Mouse (Mus musculus) heart, embryonic 14.5 days (tissue): ENCODE measurements around the gene Ankle1. TPM values are rescaled to one million over a fixed set of nuclear protein-coding genes. Genes with fewer than 3 reads are reported as not detected.

Experiments
- ATAC-seq: fragments of 200-750 bp; cut with Nextera tagmentation; 2 replicates; pipeline ENCODE4 v1.8.0; 2017; ENCODE audit warnings: low read depth, moderate TSS enrichment; ENCODE audit not compliant: insufficient number of reproducible peaks, insufficient read depth, low FRiP score
- H3K27ac ChIP-seq, 2 experiments: fragments of 200-500 bp in 1 of 2; fragments of 300-500 bp in 1 of 2; sonication (generic) in 1 of 2; replicated peaks in 1 of 2; 2 replicates each; pipeline ENCODE4 v1.5.1; 2012 to 2014; ENCODE audit warnings: low read depth in 2 of 2, low read length in 2 of 2, control low read depth in 1 of 2, mild to moderate bottlenecking in 1 of 2, mixed read lengths in 1 of 2; ENCODE audit not compliant: control insufficient read depth in 1 of 2, insufficient read depth in 1 of 2
- H3K27me3 ChIP-seq: fragments of 300-500 bp; sonication (generic); 2 replicates; pipeline ENCODE4 v1.6.1; 2014; ENCODE audit warnings: mild to moderate bottlenecking, low read length, control low read depth; ENCODE audit not compliant: control insufficient read depth, insufficient read depth
- H3K36me3 ChIP-seq: fragments of 300-500 bp; sonication (generic); 2 replicates; pipeline ENCODE4 v1.6.1; 2014; ENCODE audit warnings: mild to moderate bottlenecking, control low read depth, low read length, mixed read lengths; ENCODE audit not compliant: control insufficient read depth, insufficient read depth
- H3K4me1 ChIP-seq, 2 experiments: fragments of 200-500 bp in 1 of 2; fragments of 300-500 bp in 1 of 2; sonication (generic) in 1 of 2; 2 replicates each; pipeline ENCODE4 v1.6.1; 2012 to 2014; ENCODE audit warnings: low read length in 2 of 2, control low read depth in 1 of 2, mixed read lengths in 1 of 2; ENCODE audit not compliant: control insufficient read depth in 2 of 2, insufficient read depth in 2 of 2
- H3K4me2 ChIP-seq: fragments of 300-500 bp; sonication (generic); 2 replicates; pipeline ENCODE4 v1.6.1; 2014; ENCODE audit warnings: mild to moderate bottlenecking, low read length
- H3K4me3 ChIP-seq, 2 experiments: fragments of 200-500 bp in 1 of 2; fragments of 300-500 bp in 1 of 2; sonication (generic) in 1 of 2; 2 replicates each; pipeline ENCODE4 v1.5.1; 2012 to 2014; ENCODE audit warnings: low read length in 2 of 2, mild to moderate bottlenecking in 2 of 2, control low read depth in 1 of 2, low read depth in 1 of 2, moderate library complexity in 1 of 2; ENCODE audit not compliant: control insufficient read depth in 1 of 2, insufficient read depth in 1 of 2
- H3K9ac ChIP-seq: fragments of 300-500 bp; sonication (generic); 2 replicates; pipeline ENCODE4 v1.6.1; 2014; ENCODE audit warnings: mild to moderate bottlenecking, low read length
- H3K9me3 ChIP-seq: fragments of 300-500 bp; sonication (generic); 2 replicates; pipeline ENCODE4 v1.6.1; 2016; ENCODE audit warnings: low read length, control low read depth; ENCODE audit not compliant: control insufficient read depth
- WGBS: fragments of 180-500 bp; shearing (Covaris S2); extraction: QIAGEN DNeasy Blood & Tissue Kit; methylation state at CpG from one replicate; pipeline ENCODE4 v1.1.7; 2014; 5-methylcytosine and 5-hydroxymethylcytosine counted together
- polyA plus RNA-seq: library from polyadenylated mRNA; unstranded; fragments of >200 nt; fragmentation: Nextera tagmentation; extraction: Ambion mirVana; gene quantifications from 2 replicates; pipeline ENCODE4 v1.2.1, GENCODE M21; 2014

Gene Ankle1
- polyA plus RNA-seq, 1 experiment from 2014 or later = 20.7 TPM

DNA sequence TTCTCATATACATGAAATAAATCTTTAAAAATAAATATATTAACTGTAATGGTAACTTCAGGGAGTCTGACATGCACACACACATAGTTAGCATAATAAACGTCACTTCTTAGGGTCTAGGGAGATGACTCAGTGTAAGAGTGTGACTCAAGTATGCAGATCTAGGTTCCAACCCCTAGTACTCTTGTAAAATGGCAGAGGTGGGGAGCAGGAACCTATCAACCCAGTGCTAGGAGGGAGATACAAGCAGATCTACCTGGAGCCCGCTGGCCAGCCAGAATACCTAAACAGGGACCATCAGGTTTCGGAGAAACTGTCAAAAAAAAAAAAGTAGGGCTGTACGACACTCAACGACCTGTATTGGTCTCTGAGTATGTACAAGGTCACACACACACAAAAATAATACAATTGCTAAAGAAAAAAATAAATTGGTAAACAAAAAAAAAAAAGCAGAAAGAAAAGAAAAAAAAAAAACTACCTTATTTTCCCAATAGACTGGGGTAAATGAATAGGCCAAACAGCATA is 35.0 kb upstream of the Ankle1 start:
- WGBS = 11% methylated on average over 5 of the region's 5 CpGs
- H3K27me3 ChIP-seq = no peaks in the 10 kb centered on the region
- ATAC-seq = no peak
- H3K27ac ChIP-seq = peak overlapping the region in 1 of 2 experiments; percentile 87; a peak in 2 of 4 replicates
- H3K9me3 ChIP-seq = no peaks in the 10 kb centered on the region
- peak overlapping the region; percentile 79 to 83 for H3K4me3 ChIP-seq
- peaks cover 4 to 27% of the 10 kb centered on the region in 2 experiments for H3K4me1 ChIP-seq
- peaks cover 41% of the 10 kb centered on the region for H3K36me3 ChIP-seq
- H3K9ac ChIP-seq = peak overlapping the region; percentile 72
- H3K4me2 ChIP-seq = peak overlapping the region; percentile 63

DNA sequence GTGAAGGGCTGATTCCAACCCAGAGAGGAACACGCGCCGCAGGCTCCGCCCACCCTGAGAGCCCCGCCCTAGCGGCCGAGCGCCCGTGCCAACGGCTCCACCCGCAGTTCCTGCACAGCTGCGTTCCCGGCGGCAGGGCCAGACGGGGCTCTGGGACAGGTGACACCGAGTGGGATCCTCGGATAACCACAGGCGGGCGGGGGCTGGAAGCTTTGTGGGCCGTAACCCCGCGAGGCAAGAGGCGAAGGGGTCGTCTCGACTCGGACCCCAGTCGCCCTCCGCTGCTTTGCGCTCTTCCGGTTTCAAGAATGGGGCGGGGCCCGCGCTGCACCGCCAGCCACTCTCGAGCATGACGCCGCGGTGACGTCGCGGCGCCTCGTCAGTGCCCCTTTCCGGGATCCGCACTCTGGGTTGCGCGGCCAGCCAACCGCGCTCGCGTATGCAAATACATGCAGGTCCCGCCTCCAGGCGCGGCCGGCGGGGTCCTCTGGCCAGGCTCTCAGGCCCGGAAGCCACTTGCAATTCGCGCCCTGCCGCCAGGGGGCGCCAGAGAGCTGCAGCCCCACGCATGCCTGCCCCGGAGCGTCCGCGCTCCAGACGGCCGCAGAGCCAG is 34.5 kb upstream of the Ankle1 start, which contains the start of gene Ocel1:
Gene Ocel1 (plus strand): TSS at position 63 of the 613 bp plus-strand sequence.
- H3K9ac ChIP-seq = peak within 1 kb of the TSS; percentile 72
- no peaks in the 10 kb centered on the region for H3K9me3 ChIP-seq
- peak within 1 kb of the TSS; percentile 79 to 83 for H3K4me3 ChIP-seq
- peak; percentile 86 for ATAC-seq
- peaks cover 46% of the 10 kb centered on the region for H3K36me3 ChIP-seq
- H3K27ac ChIP-seq = peak within 1 kb of the TSS; percentile 80 to 87
- 1% methylated on average over 67 of the region's 68 CpGs for WGBS
- H3K27me3 ChIP-seq = no peaks in the 10 kb centered on the region
- peak within 1 kb of the TSS; percentile 63 for H3K4me2 ChIP-seq
- H3K4me1 ChIP-seq = peaks cover 8 to 31% of the 10 kb centered on the region in 2 experiments

DNA sequence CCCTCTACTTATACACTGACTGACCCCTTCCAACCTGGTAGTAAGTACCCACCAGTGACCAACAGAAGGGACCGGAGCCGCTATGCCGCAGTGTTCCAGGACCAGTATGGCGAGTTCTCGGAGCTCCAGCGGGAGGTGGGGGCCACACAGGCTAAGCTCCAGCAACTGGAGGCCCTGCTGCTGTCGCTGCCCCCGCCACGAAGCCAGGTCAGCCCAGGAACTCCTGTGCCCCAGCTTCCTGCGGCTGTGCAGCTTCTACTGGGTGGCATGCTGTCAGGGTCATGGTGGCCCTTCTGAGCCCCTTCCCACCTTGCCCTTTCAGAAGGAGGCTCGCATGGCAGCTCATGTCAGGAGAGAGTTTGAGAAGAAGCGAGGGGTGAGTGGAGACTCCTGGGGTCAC is 33.4 kb upstream of the Ankle1 start:
- H3K27ac ChIP-seq = no peak overlapping the region
- no peak overlapping the region for H3K9ac ChIP-seq
- H3K4me1 ChIP-seq = peaks cover 12 to 35% of the 10 kb centered on the region in 2 experiments
- H3K4me2 ChIP-seq = no peak overlapping the region
- WGBS = 85% methylated on average over 12 of the region's 12 CpGs
- no peaks in the 10 kb centered on the region for H3K9me3 ChIP-seq
- H3K4me3 ChIP-seq = no peak overlapping the region
- no peaks in the 10 kb centered on the region for H3K27me3 ChIP-seq
- no peak for ATAC-seq
- H3K36me3 ChIP-seq = peaks cover 56% of the 10 kb centered on the region

DNA sequence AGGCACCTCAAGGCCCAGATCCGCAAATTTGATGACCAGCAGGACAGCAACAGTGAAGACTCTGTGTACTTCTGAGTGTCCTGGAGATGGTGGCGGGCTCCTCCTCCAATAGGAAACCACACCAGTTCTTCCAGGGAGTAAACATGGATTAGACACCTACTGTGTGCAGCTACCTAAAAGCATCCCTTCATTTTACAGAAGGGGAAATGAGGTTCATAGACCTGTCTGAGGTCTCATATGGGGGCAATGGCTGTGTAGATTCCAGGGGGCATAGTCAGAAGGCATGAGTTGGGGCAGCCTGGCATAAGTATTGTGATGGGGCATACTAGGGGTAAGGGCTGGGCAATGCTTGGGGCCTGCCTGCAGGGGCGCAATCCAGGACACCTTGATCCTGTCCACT is 32.8 kb upstream of the Ankle1 start:
- WGBS = 90% methylated on average over 3 of the region's 3 CpGs
- ATAC-seq = no peak
- Histone ChIP-seq H3K9me3 (no peaks in the 10 kb centered on the region), H3K4me3 (no peak overlapping the region), H3K27me3 (no peaks in the 10 kb centered on the region), H3K9ac (no peak overlapping the region), H3K4me2 (no peak overlapping the region), H3K27ac (no peak overlapping the region), H3K4me1 (peaks cover 9 to 30% of the 10 kb centered on the region in 2 experiments), H3K36me3 (peaks cover 62% of the 10 kb centered on the region)

DNA sequence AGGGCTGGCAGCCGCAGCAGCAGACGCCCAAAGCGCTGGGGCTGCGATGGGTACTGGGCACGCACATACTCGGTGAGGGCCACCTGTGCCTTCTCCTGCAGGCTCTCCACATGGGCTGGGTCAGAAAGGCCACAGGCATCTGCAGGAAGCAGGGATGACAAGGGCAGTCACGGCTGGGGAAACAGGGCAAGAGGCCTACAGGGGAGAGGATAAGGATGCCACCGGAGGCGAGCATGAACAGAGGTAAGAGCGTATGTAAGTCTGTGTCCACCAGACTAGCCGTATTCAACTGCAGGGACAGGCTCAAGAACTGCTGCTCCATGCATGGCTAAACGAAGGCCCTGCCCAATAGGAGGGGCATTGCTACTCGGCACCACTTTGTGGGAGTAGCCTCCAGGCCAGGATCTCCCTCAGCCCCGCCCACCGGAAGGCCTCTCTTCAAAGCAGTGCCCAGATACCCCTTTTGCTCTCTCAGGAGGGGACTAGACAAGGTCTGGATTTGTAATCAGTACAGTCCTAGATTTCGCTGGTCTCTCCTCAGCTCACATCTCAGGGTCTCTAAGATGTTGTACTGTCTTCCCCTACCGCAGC is 31.1 kb upstream of the Ankle1 start:
- Histone ChIP-seq H3K36me3 (peaks cover 59% of the 10 kb centered on the region), H3K27me3 (no peaks in the 10 kb centered on the region), H3K4me1 (peaks cover 12 to 33% of the 10 kb centered on the region in 2 experiments), H3K27ac (no peak overlapping the region), H3K9ac (no peak overlapping the region), H3K9me3 (no peaks in the 10 kb centered on the region), H3K4me3 (no peak overlapping the region), H3K4me2 (no peak overlapping the region)
- WGBS = 75% methylated on average over 17 of the region's 17 CpGs
- no peak for ATAC-seq

DNA sequence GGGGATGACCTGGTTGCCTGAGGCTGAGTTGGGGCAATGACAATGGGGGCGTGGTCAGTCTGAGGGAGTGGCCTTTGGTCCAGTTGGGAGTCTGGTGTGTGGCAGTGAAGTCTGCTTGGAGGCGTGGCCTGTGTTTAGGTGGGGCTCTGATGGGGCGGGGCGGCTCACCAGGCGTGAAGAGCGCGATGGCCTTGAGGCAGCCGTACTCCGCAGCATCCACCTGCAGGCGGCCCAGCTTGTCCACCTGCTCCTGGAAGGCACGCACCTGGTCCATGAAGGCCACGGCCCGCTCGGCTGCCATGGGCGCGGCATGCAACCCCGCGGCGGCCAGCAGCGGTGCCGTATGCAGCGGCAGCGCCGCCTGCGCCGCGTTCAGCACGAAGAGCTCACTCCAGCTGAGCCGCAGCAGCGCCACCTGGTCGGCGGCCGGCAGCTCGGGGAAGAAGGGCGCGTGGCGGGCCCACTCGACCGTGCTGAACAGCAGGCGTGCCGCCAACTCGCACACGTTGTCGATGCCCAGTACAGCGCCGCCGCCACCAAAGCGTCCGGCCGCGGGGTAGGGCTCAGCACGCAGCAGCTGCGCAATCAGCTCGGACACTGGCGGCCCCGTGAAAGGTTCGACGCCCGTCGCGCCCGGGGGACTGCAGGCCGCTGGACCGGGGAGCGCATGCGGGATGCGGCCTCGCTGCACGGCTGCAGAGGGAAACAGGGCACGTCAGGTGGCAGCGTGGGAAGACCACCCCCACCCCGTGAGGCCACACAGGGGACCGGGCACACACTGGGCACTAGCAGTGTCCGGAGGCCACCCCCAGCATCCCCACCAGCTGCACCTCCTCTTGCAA is 30.0 kb upstream of the Ankle1 start:
- ATAC-seq = no peak
- peak overlapping the region; percentile 52; the same call in 1 of the 2 replicates for H3K9ac ChIP-seq
- no peaks in the 10 kb centered on the region for H3K27me3 ChIP-seq
- H3K4me3 ChIP-seq = peak overlapping the region in 1 of 2 experiments; percentile 20; a peak in 2 of 4 replicates
- 0 out of 4 replicates have a peak overlapping the region, but pooled peaks of 1 of the 2 experiments have one; percentile 39 for H3K27ac ChIP-seq
- no peaks in the 10 kb centered on the region for H3K9me3 ChIP-seq
- H3K4me2 ChIP-seq = peak overlapping the region; percentile 59
- WGBS = 12% methylated on average over 72 of the region's 74 CpGs
- peaks cover 17 to 33% of the 10 kb centered on the region in 2 experiments for H3K4me1 ChIP-seq
- peaks cover 57% of the 10 kb centered on the region for H3K36me3 ChIP-seq

DNA sequence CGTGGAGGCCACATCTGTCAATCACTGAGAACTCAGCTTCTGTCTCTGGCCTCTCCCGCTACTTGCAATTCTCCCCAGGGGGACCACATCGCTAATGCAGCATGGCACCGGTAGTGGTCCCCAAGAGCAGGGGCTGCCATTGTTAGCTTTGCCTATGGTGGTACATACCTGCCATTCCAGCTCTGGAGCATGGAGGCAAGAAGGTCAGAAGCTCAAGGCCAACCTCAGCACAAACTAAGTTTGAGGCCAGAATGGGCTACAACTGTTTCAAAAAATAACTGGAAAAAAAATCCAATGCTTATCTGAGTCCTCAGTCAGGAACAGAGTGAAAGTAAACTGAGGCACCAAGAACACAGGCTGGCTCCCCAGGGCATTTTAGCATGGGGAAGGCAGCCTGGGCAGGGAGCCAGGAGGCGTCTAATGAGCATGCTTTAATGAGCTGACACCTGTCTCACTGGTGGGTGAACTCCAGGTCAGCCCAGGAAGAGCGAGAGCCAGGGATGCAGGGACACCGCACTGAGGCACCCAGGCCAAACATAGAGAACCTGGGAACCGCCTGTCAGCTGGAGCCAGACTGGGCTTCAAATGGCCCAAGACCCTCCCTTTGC is 29.3 kb upstream of the Ankle1 start:
- H3K36me3 ChIP-seq = peaks cover 57% of the 10 kb centered on the region
- 55% methylated on average over 8 of the region's 8 CpGs for WGBS
- no peak for ATAC-seq
- H3K27ac ChIP-seq = no peak overlapping the region
- H3K9me3 ChIP-seq = no peaks in the 10 kb centered on the region
- H3K4me1 ChIP-seq = peaks cover 17 to 32% of the 10 kb centered on the region in 2 experiments
- peak overlapping the region; percentile 52; the same call in 1 of the 2 replicates for H3K9ac ChIP-seq
- H3K4me2 ChIP-seq = peak overlapping the region; percentile 59
- peak overlapping the region in 1 of 2 experiments; percentile 20; a peak in 1 of 4 replicates for H3K4me3 ChIP-seq
- no peaks in the 10 kb centered on the region for H3K27me3 ChIP-seq
